Mouse (Mus musculus): ENCODE data around the gene Tfap2e.

GRCm38 (mm10) chr4:126734700-126735381 is 1.2 kb downstream of the Tfap2e start:
- TF ChIP-seq GATA1 (IDR thresholded peaks at IDR 0.05; ENCODE audit: borderline replicate concordance, low read length) = no peak
- no peak for TF ChIP-seq FLI1 (IDR thresholded peaks at IDR 0.05; ENCODE audit: low read length)
